Mouse (Mus musculus) CH12.LX (cell line): ENCODE measurements around the gene Baz2b. TPM values are rescaled to one million over a fixed set of nuclear protein-coding genes. Genes with fewer than 3 reads are reported as not detected.
A peak's percentile ranks its signal among the peaks of the same experiment; 100 is the strongest.

Source experiments
- DNase-seq: peaks from one replicate; pipeline ENCODE4 v3.0.0-alpha.2; 2013; ENCODE audit errors: extremely low read depth
- H3K27ac ChIP-seq: 2 replicates; pipeline ENCODE4 v1.5.1; 2012; ENCODE audit warnings: low read depth, mild to moderate bottlenecking, control low read depth, moderate library complexity; ENCODE audit not compliant: insufficient read depth
- H3K27me3 ChIP-seq: replicated peaks from 2 replicates; pipeline ENCODE3; 2012; ENCODE audit warnings: inconsistent platforms
- H3K36me3 ChIP-seq, 2 experiments: replicated peaks in 1 of 2; 2 replicates each; pipeline versions ENCODE3 to v1.6.1; 2012; ENCODE audit warnings: inconsistent platforms in 1 of 2, low read length in 1 of 2, mild to moderate bottlenecking in 1 of 2, mixed read lengths in 1 of 2, moderate library complexity in 1 of 2; ENCODE audit not compliant: control insufficient read depth in 1 of 2, insufficient read depth in 1 of 2
- H3K4me1 ChIP-seq, 2 experiments: 2 replicates each; pipeline ENCODE4 v1.6.1; 2012; ENCODE audit warnings: inconsistent platforms in 1 of 2, moderate library complexity in 1 of 2; ENCODE audit not compliant: insufficient read depth in 2 of 2, control insufficient read depth in 1 of 2
- H3K4me2 ChIP-seq: 2 replicates; pipeline ENCODE4 v1.6.1; 2012; ENCODE audit warnings: low read depth, mild to moderate bottlenecking, control low read depth; ENCODE audit not compliant: poor library complexity, insufficient read depth, severe bottlenecking
- H3K4me3 ChIP-seq, 3 experiments: fragments of 150-350 bp in 1 of 3; sonication (generic) in 1 of 3; replicated peaks in 1 of 3; 2 replicates each; pipeline versions ENCODE3 to v1.5.1; 2011 to 2012; ENCODE audit warnings: low read depth in 2 of 3, low read length in 2 of 3, mild to moderate bottlenecking in 2 of 3, moderate library complexity in 2 of 3, control low read depth in 1 of 3, improper control_type of control experiment in 1 of 3, inconsistent platforms in 1 of 3, mixed read lengths in 1 of 3; ENCODE audit not compliant: poor library complexity in 1 of 3
- H3K79me2 ChIP-seq: replicated peaks from 2 replicates; pipeline ENCODE4 v1.6.1; 2012; ENCODE audit warnings: mild to moderate bottlenecking, moderate library complexity; ENCODE audit not compliant: control insufficient read depth, poor library complexity, insufficient read depth, severe bottlenecking; ENCODE audit errors: extremely low read depth
- H3K9ac ChIP-seq: 2 replicates; pipeline ENCODE4 v1.6.1; 2012; ENCODE audit warnings: low read depth, mild to moderate bottlenecking, control low read depth, moderate library complexity; ENCODE audit not compliant: insufficient read depth
- H3K9me3 ChIP-seq: replicated peaks from 2 replicates; pipeline ENCODE3; 2012; ENCODE audit warnings: low read length, inconsistent platforms, mixed read lengths
- BHLHE40 ChIP-seq: IDR thresholded peaks from 2 replicates; pipeline ENCODE4 v1.6.1; 2011; ENCODE audit warnings: mild to moderate bottlenecking, low read depth, low read length, improper control_type of control experiment
- CHD1 ChIP-seq: IDR thresholded peaks from 2 replicates; pipeline ENCODE4 v1.6.1; 2012; ENCODE audit warnings: low read depth, low read length, improper control_type of control experiment, inconsistent platforms
- CHD2 ChIP-seq: IDR thresholded peaks from 2 replicates; pipeline ENCODE4 v1.6.1; 2011; ENCODE audit warnings: low read length, improper control_type of control experiment
- ELF1 ChIP-seq: IDR thresholded peaks from 2 replicates; pipeline ENCODE4 v1.6.1; 2014; ENCODE audit warnings: low read depth, mild to moderate bottlenecking, inconsistent platforms, low read length, improper control_type of control experiment
- EP300 ChIP-seq: IDR thresholded peaks from 2 replicates; pipeline ENCODE4 v1.6.1; 2011; ENCODE audit warnings: low read length, improper control_type of control experiment
- ETS1 ChIP-seq: conservative IDR thresholded peaks from 2 replicates; pipeline ENCODE4 v1.6.1; 2012; ENCODE audit warnings: low read depth, mild to moderate bottlenecking, inconsistent platforms, low read length, improper control_type of control experiment, moderate library complexity
- GABPA ChIP-seq: IDR thresholded peaks from 2 replicates; pipeline ENCODE4 v1.6.1; 2012; ENCODE audit warnings: low read depth, low read length, improper control_type of control experiment, inconsistent platforms; ENCODE audit not compliant: insufficient replicate concordance
- IRF4 ChIP-seq: IDR thresholded peaks from 2 replicates; pipeline ENCODE4 v1.6.1; 2014; ENCODE audit warnings: low read depth, mild to moderate bottlenecking, inconsistent platforms, low read length, improper control_type of control experiment
- JUN ChIP-seq: IDR thresholded peaks from 2 replicates; pipeline ENCODE4 v1.6.1; 2011; ENCODE audit warnings: low read depth, mild to moderate bottlenecking, low read length, improper control_type of control experiment, moderate library complexity; ENCODE audit not compliant: insufficient read depth
- JUND ChIP-seq: conservative IDR thresholded peaks from 2 replicates; pipeline ENCODE4 v1.6.1; 2011; ENCODE audit warnings: low read depth, low read length, improper control_type of control experiment
- KAT2A ChIP-seq: IDR thresholded peaks from 2 replicates; pipeline ENCODE4 v1.6.1; 2012; ENCODE audit warnings: low read length, improper control_type of control experiment, inconsistent platforms; ENCODE audit not compliant: insufficient replicate concordance
- MAFK ChIP-seq: IDR thresholded peaks from 2 replicates; pipeline ENCODE4 v1.6.1; 2011; ENCODE audit warnings: low read length, improper control_type of control experiment; ENCODE audit not compliant: insufficient replicate concordance
- MAX ChIP-seq: IDR thresholded peaks from 2 replicates; pipeline ENCODE4 v1.6.1; 2011; ENCODE audit warnings: low read length, improper control_type of control experiment
- MEF2A ChIP-seq: IDR thresholded peaks from 2 replicates; pipeline ENCODE4 v1.6.1; 2014; ENCODE audit warnings: low read depth, mild to moderate bottlenecking, inconsistent platforms, low read length, improper control_type of control experiment, borderline replicate concordance
- MXI1 ChIP-seq: IDR thresholded peaks from 2 replicates; pipeline ENCODE4 v1.6.1; 2011; ENCODE audit warnings: mild to moderate bottlenecking, low read depth, low read length, improper control_type of control experiment
- MYC ChIP-seq: IDR thresholded peaks from 2 replicates; pipeline ENCODE4 v1.6.1; 2011; ENCODE audit warnings: low read depth, mild to moderate bottlenecking, improper control_type of control experiment, low read length
- NELFE ChIP-seq: IDR thresholded peaks from 2 replicates; pipeline ENCODE4 v1.6.1; 2011; ENCODE audit warnings: low read depth, low read length, improper control_type of control experiment
- NRF1 ChIP-seq: IDR thresholded peaks from 2 replicates; pipeline ENCODE4 v1.6.1; 2014; ENCODE audit warnings: low read depth, mild to moderate bottlenecking, inconsistent platforms, low read length, improper control_type of control experiment, moderate library complexity
- POLR2A ChIP-seq: IDR thresholded peaks from 2 replicates; pipeline ENCODE4 v1.6.1; 2011; ENCODE audit warnings: low read depth, mild to moderate bottlenecking, improper control_type of control experiment, low read length
- POLR2AphosphoS2 ChIP-seq: IDR thresholded peaks from 2 replicates; pipeline ENCODE4 v1.6.1; 2011; ENCODE audit warnings: low read depth, low read length, improper control_type of control experiment
- RAD21 ChIP-seq: IDR thresholded peaks from 2 replicates; pipeline ENCODE4 v1.6.1; 2011; ENCODE audit warnings: low read depth, mild to moderate bottlenecking, low read length, improper control_type of control experiment, moderate library complexity
- RCOR1 ChIP-seq: conservative IDR thresholded peaks from 2 replicates; pipeline ENCODE4 v1.6.1; 2012; ENCODE audit warnings: low read depth, mild to moderate bottlenecking, inconsistent platforms, low read length, improper control_type of control experiment
- SIN3A ChIP-seq: IDR thresholded peaks from 2 replicates; pipeline ENCODE4 v1.6.1; 2012; ENCODE audit warnings: low read length, improper control_type of control experiment, inconsistent platforms
- SMC3 ChIP-seq: IDR thresholded peaks from 2 replicates; pipeline ENCODE4 v1.6.1; 2011; ENCODE audit warnings: low read depth, low read length, improper control_type of control experiment
- TCF12 ChIP-seq: IDR thresholded peaks from 2 replicates; pipeline ENCODE4 v1.6.1; 2014; ENCODE audit warnings: low read depth, mild to moderate bottlenecking, inconsistent platforms, low read length, improper control_type of control experiment
- UBTF ChIP-seq: IDR thresholded peaks from 2 replicates; pipeline ENCODE4 v1.6.1; 2012; ENCODE audit warnings: low read depth, mild to moderate bottlenecking, inconsistent platforms, low read length, improper control_type of control experiment, moderate library complexity
- USF1 ChIP-seq: IDR thresholded peaks from 2 replicates; pipeline ENCODE4 v1.6.1; 2014; ENCODE audit warnings: low read depth, mild to moderate bottlenecking, inconsistent platforms, low read length, improper control_type of control experiment
- USF2 ChIP-seq: conservative IDR thresholded peaks from 2 replicates; pipeline ENCODE4 v1.6.1; 2011; ENCODE audit warnings: low read depth, low read length, improper control_type of control experiment
- ZKSCAN1 ChIP-seq: IDR thresholded peaks from 2 replicates; pipeline ENCODE4 v1.6.1; 2012; ENCODE audit warnings: low read depth, inconsistent platforms, low read length, improper control_type of control experiment, borderline replicate concordance
- ZMIZ1 ChIP-seq: IDR thresholded peaks from 2 replicates; pipeline ENCODE4 v1.6.1; 2012; ENCODE audit warnings: low read depth, mild to moderate bottlenecking, inconsistent platforms, low read length, improper control_type of control experiment
- ZNF384 ChIP-seq: IDR thresholded peaks from 2 replicates; pipeline ENCODE4 v1.6.1; 2012; ENCODE audit warnings: low read depth, low read length, improper control_type of control experiment, inconsistent platforms
- dilution Hi-C: fragments of 300-500 bp; cut with MboI; formaldehyde crosslinking; loops from 2 replicates; pipeline ENCODE4 v1.14.3; 2020; ENCODE audit warnings: low sequenced_read_pairs; ENCODE audit not compliant: extremely low pct_unique_long_range_greater_than_20kb, extremely low pct_ligation_motif_present
- in situ Hi-C: fragments of 300-500 bp; cut with MboI; formaldehyde crosslinking; loops from 3 replicates; pipeline ENCODE4 v1.14.3; 2019; ENCODE audit warnings: low sequenced_read_pairs, low pct_ligation_motif_present, low pct_unique_long_range_greater_than_20kb, mixed read lengths
- polyA plus RNA-seq: library from polyadenylated mRNA; unstranded; fragments of >175 nt; gene quantifications from 2 replicates; pipeline ENCODE4 v1.2.1, GENCODE M21; 2012; ENCODE audit warnings: low read depth; ENCODE audit not compliant: insufficient read length
- total RNA-seq, 2 experiments: library from RNA; depleted of rRNA; stranded (reverse); fragments of 300-350 nt in 1 of 2; fragments of >200 nt in 1 of 2; gene quantifications; 2 replicates each; pipeline ENCODE4 v1.2.3; 2012 to 2014

The Baz2b gene
- total and polyA plus RNA-seq, 3 experiments, result 17.3 to 36.3 (median 31.9) TPM

- Histone ChIP-seq H3K4me1 (peaks cover 15 to 55% of the 10 kb centered on the region in 2 experiments; a peak in 3 of 4 replicates), H3K9me3 (no peaks in the 10 kb centered on the region), H3K9ac (no peak overlapping the region), H3K4me2 (peak overlapping the region; percentile 69), H3K27me3 (no peaks in the 10 kb centered on the region), H3K36me3 (peaks cover 0 to 4% of the 10 kb centered on the region in 2 experiments), H3K27ac (no peak overlapping the region), H3K79me2 (peaks cover 17% of the 10 kb centered on the region), H3K4me3 (no peak overlapping the region)
- TF ChIP-seq JUND (no peak), ELF1 (peak; percentile 15; the same call in 1 of the 2 replicates), EP300 (0 out of 2 replicates have a peak, but pooled peaks have one; percentile 26)
- in situ Hi-C loops (no loop called here), dilution Hi-C loops (no loop called here)
- peak; percentile 17 for DNase-seq
Observed at GRCm38 (mm10) chr2:60082984-60083636, 126.5 kb downstream of the Baz2b start.

- peaks cover 15 to 61% of the 10 kb centered on the region in 2 experiments; a peak in 3 of 4 replicates for H3K4me1 ChIP-seq
- H3K9ac ChIP-seq, result no peak overlapping the region
- in situ Hi-C loops, result no loop called here
- no peak overlapping the region for H3K27ac ChIP-seq
- H3K79me2 ChIP-seq, result peaks cover 17% of the 10 kb centered on the region
- H3K9me3 ChIP-seq, result no peaks in the 10 kb centered on the region
- H3K27me3 ChIP-seq, result no peaks in the 10 kb centered on the region
- dilution Hi-C loops, result no loop called here
- H3K4me2 ChIP-seq, result peak overlapping the region; percentile 69
- peak; percentile 48 for DNase-seq
- H3K36me3 ChIP-seq, result peaks cover 0 to 3% of the 10 kb centered on the region in 2 experiments
- peak overlapping the region in 2 of 3 experiments; percentile 8 to 15 for H3K4me3 ChIP-seq
- TF ChIP-seq MYC, result 0 out of 2 replicates have a peak, but pooled peaks have one; percentile 30
- TF ChIP-seq MAX, result peak; percentile 14; the same call in 1 of the 2 replicates
- TF ChIP-seq GABPA, result no peak
- TF ChIP-seq KAT2A, result no peak
- no peak for TF ChIP-seq ZMIZ1
- TF ChIP-seq CHD2, result no peak
- TF ChIP-seq RCOR1, result no peak
- TF ChIP-seq MAFK, result no peak
- no peak for TF ChIP-seq USF2
- no peak for TF ChIP-seq ELF1
- peak; percentile 69; the same call in 1 of the 2 replicates for TF ChIP-seq IRF4
- TF ChIP-seq USF1, result no peak
- peak; percentile 56; the same call in 1 of the 2 replicates for TF ChIP-seq SIN3A
- peak; percentile 47 for TF ChIP-seq ETS1
- TF ChIP-seq NRF1, result no peak
- no peak for TF ChIP-seq SMC3
- TF ChIP-seq MEF2A, result peak; percentile 72; the same call in 1 of the 2 replicates
- no peak for TF ChIP-seq MXI1
- TF ChIP-seq POLR2AphosphoS2, result no peak
- TF ChIP-seq EP300, result peak; percentile 47
- TF ChIP-seq UBTF, result no peak
- no peak for TF ChIP-seq RAD21
- TF ChIP-seq BHLHE40, result 0 out of 2 replicates have a peak, but pooled peaks have one; percentile 2
- peak; percentile 90 for TF ChIP-seq JUN
- TF ChIP-seq ZNF384, result no peak
- TF ChIP-seq CHD1, result peak; percentile 54; the same call in 1 of the 2 replicates
- peak; percentile 50; the same call in 1 of the 2 replicates for TF ChIP-seq TCF12
- TF ChIP-seq POLR2A, result no peak
- no peak for TF ChIP-seq ZKSCAN1
- no peak for TF ChIP-seq NELFE
- TF ChIP-seq JUND, result no peak; the same call in 1 of the 2 replicates
Observed at GRCm38 (mm10) chr2:60082225-60082624, 127.4 kb downstream of the Baz2b start.
